Mouse (Mus musculus): ENCODE data around the gene Fgr.

Gene Fgr

GRCm38 (mm10) chr4:133035446-133035845 is 61.6 kb downstream of the Fgr start:
- DNase-seq (ENCODE audit: low spot score in 2 of 2), result no peak

GRCm38 (mm10) chr4:133035946-133036345 is 62.1 kb downstream of the Fgr start:
- no peak for DNase-seq (ENCODE audit: low spot score in 2 of 2)

GRCm38 (mm10) chr4:133037293-133037692 is 63.4 kb downstream of the Fgr start:
- DNase-seq (ENCODE audit: low spot score in 2 of 2), result no peak

- DNase-seq (ENCODE audit: low spot score in 2 of 2), result no peak
Observed at GRCm38 (mm10) chr4:133037798-133038197, 63.9 kb downstream of the Fgr start.

- no peak for DNase-seq (ENCODE audit: low spot score in 2 of 2)
Observed at GRCm38 (mm10) chr4:133038521-133039115, 64.7 kb downstream of the Fgr start.

- DNase-seq (ENCODE audit: low spot score in 2 of 2), result no peak
Observed at GRCm38 (mm10) chr4:133039116-133039819, 65.4 kb downstream of the Fgr start.

GRCm38 (mm10) chr4:133039832-133040231 is 65.9 kb downstream of the Fgr start:
- no peak for DNase-seq (ENCODE audit: low spot score in 2 of 2)

- DNase-seq (ENCODE audit: low spot score in 2 of 2), result no peak
Observed at GRCm38 (mm10) chr4:133040241-133040904, 66.5 kb downstream of the Fgr start.

GRCm38 (mm10) chr4:133042244-133042643 is 68.3 kb downstream of the Fgr start:
- no peak for DNase-seq (ENCODE audit: low spot score in 2 of 2)

GRCm38 (mm10) chr4:133042651-133043635 is 69.0 kb downstream of the Fgr start:
- no peak for DNase-seq (ENCODE audit: low spot score in 2 of 2)

- DNase-seq (ENCODE audit: low spot score in 2 of 2), result no peak
Observed at GRCm38 (mm10) chr4:133043798-133044646, 70.1 kb downstream of the Fgr start.

GRCm38 (mm10) chr4:133044647-133045094 is 70.8 kb downstream of the Fgr start:
- DNase-seq (ENCODE audit: low spot score in 2 of 2), result no peak

GRCm38 (mm10) chr4:133045771-133046474 is 72.0 kb downstream of the Fgr start:
- no peak for DNase-seq (ENCODE audit: low spot score in 2 of 2)

- no peak for DNase-seq (ENCODE audit: low spot score in 2 of 2)
Observed at GRCm38 (mm10) chr4:133046691-133047352, 72.9 kb downstream of the Fgr start.

- no peak for DNase-seq (ENCODE audit: low spot score in 2 of 2)
Observed at GRCm38 (mm10) chr4:133047353-133048105, 73.6 kb downstream of the Fgr start.

GRCm38 (mm10) chr4:133049071-133049920 is 75.4 kb downstream of the Fgr start:
- no peak for DNase-seq (ENCODE audit: low spot score in 2 of 2)

- no peak for DNase-seq (ENCODE audit: low spot score in 2 of 2)
Observed at GRCm38 (mm10) chr4:133050196-133050836, 76.4 kb downstream of the Fgr start.

Measured in spleen, postnatal 36 days (tissue).